ENCODE assay signal across 1 mouse cellular context in the genomic region with DNA sequence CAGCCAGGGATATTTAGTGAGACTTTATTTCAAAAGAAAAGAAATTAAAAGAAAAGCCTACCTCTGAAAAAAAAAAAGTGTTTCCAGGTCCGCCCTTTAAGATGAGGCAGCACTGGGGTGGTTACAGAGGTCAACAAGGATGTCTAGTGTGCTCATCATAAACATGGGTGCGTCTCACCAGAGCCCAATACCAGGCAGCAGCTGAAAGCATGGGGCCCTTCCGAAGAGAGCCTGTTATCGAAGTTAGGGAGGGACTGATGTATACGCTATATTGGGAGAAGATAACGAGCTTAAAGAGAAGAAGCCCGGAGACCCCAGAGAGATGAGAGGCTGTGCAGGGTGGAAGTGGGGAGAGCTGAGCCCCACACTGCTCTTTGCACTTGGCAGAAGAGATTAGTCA.
TF ChIP-seq lines count a peak whose summit lies in the region.

No protein-coding gene starts in this region.

TF ChIP-seq in MEL, 35 proteins besides CTCF, POLR2A, EP300 and RAD21 (continued from another document):
- TF ChIP-seq ZMIZ1 (IDR thresholded peaks at IDR 0.05; ENCODE audit: low read depth, low read length), result peak; percentile 55; the same call in 1 of the 2 replicates
- no peak for TF ChIP-seq TAL1 (IDR thresholded peaks at IDR 0.05; ENCODE audit: low read length)
- peak; percentile 69 for TF ChIP-seq ZNF384 (IDR thresholded peaks at IDR 0.05; ENCODE audit: low read depth, low read length)
- TF ChIP-seq GABPA (IDR thresholded peaks at IDR 0.05; ENCODE audit: low read depth, low read length), result no peak
- no peak for TF ChIP-seq NRF1 (IDR thresholded peaks at IDR 0.05; ENCODE audit: insufficient read depth, low read depth, low read length, poor library complexity, severe bottlenecking)
- 0 out of 2 replicates have a peak, but pooled peaks have one; percentile 33 for TF ChIP-seq TBP (IDR thresholded peaks at IDR 0.05; ENCODE audit: low read depth, low read length)
- 0 out of 2 replicates have a peak, but pooled peaks have one; percentile 12 for TF ChIP-seq BHLHE40 (IDR thresholded peaks at IDR 0.05; ENCODE audit: borderline replicate concordance, low read depth, low read length)
- peak; percentile 60; the same call in 1 of the 2 replicates for TF ChIP-seq MAZ (IDR thresholded peaks at IDR 0.05; ENCODE audit: low read depth, low read length)
- TF ChIP-seq POLR2AphosphoS5 (IDR thresholded peaks at IDR 0.05; ENCODE audit: borderline replicate concordance, low read depth, low read length), result no peak
- no peak for TF ChIP-seq USF1 (IDR thresholded peaks at IDR 0.05; ENCODE audit: low read depth, low read length)
- TF ChIP-seq RCOR1 (IDR thresholded peaks at IDR 0.05; ENCODE audit: low read depth, low read length), result peak; percentile 38; the same call in 1 of the 2 replicates
- peak; percentile 56 for TF ChIP-seq TCF12 (IDR thresholded peaks at IDR 0.05; ENCODE audit: low read depth, low read length)
- no peak for TF ChIP-seq KAT2A (conservative IDR thresholded peaks at IDR 0.05; ENCODE audit: low read depth, low read length)
- no peak for TF ChIP-seq SMC3 (IDR thresholded peaks at IDR 0.05; ENCODE audit: low read depth, low read length)
- no peak for TF ChIP-seq ELF1 (IDR thresholded peaks at IDR 0.05; ENCODE audit: low read depth, low read length)
- TF ChIP-seq E2F4 (IDR thresholded peaks at IDR 0.05; ENCODE audit: borderline replicate concordance, low read depth, low read length), result no peak
- TF ChIP-seq UBTF (IDR thresholded peaks at IDR 0.05; ENCODE audit: borderline replicate concordance, insufficient read depth, low read depth, low read length), result no peak
- no peak; the same call in 1 of the 2 replicates for TF ChIP-seq MYB (IDR thresholded peaks at IDR 0.05; ENCODE audit: low read depth, low read length)
- no peak for TF ChIP-seq MAFK (IDR thresholded peaks at IDR 0.05; ENCODE audit: borderline replicate concordance, low read depth, low read length)
- TF ChIP-seq ZKSCAN1 (IDR thresholded peaks at IDR 0.05; ENCODE audit: low read depth, low read length), result no peak
- TF ChIP-seq CHD1 (IDR thresholded peaks at IDR 0.05; ENCODE audit: low read depth, low read length), result peak; percentile 83; the same call in 1 of the 2 replicates
- peak; percentile 58; the same call in 1 of the 2 replicates for TF ChIP-seq MYC (IDR thresholded peaks at IDR 0.05; ENCODE audit: low read depth, low read length)
- TF ChIP-seq NELFE (IDR thresholded peaks at IDR 0.05; ENCODE audit: low read depth, low read length), result no peak
- no peak for TF ChIP-seq JUND (IDR thresholded peaks at IDR 0.05; ENCODE audit: low read depth, low read length)
- TF ChIP-seq USF2 (IDR thresholded peaks at IDR 0.05; ENCODE audit: borderline replicate concordance in 1 of 2, insufficient read depth in 1 of 2, low read depth in 1 of 2, low read length in 2 of 2), result no peak
- TF ChIP-seq CHD2 (IDR thresholded peaks at IDR 0.05; ENCODE audit: low read length), result no peak
TF ChIP-seq in MEL: peak in this region for 14.
